Mouse (Mus musculus): ENCODE measurements at regions not wholly inside any gene's neighbourhood (a gene's known extent, or its start where the extent isn't known, plus 50 kb on each side); places are given as distances from the start of the nearest gene placed in this dataset.

DNA sequence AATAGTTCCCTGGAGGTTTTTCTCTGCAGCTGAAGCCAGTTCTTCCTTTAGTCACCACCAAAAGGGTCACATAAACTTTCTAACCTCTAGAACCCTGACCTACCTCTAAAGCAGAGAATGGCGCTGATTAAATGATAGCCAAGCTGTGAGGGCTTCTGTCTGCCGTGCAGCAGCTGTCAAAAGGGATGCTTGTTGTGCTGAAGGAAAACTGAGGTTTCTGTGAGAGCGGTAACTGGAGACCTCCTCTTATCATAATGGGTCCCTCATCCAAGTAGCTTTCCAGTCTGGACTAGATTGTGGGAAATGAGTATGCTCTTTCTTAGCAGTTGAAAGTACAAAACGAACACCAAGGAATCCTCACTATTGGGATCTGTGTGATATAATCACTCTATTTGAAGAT is 98.8 kb upstream of the Mtap start:
- TF ChIP-seq BHLHE40 (IDR thresholded peaks at IDR 0.05; ENCODE audit: low read depth, low read length) (no peak), POLR2A (IDR thresholded peaks at IDR 0.05; ENCODE audit: low read depth, low read length) (no peak), HCFC1 (IDR thresholded peaks at IDR 0.05; ENCODE audit: low read depth, low read length) (no peak), MAFK (IDR thresholded peaks at IDR 0.05; ENCODE audit: insufficient replicate concordance, low read length) (no peak), CTCF (conservative IDR thresholded peaks at IDR 0.05 in 1 of 2, IDR thresholded peaks at IDR 0.05 in 1 of 2; ENCODE audit: low read depth in 2 of 2, low read length in 2 of 2) (no peak), CHD2 (IDR thresholded peaks at IDR 0.05; ENCODE audit: low read length) (no peak)
